Mouse (Mus musculus) stomach, postnatal 0 days (tissue): ENCODE data around the gene Svip. TPM values are rescaled to one million over a fixed set of nuclear protein-coding genes. Genes with fewer than 3 reads are reported as not detected.

Source experiments
- ATAC-seq: fragments of 200-750 bp; cut with Nextera tagmentation; 2 replicates; pipeline ENCODE4 v1.8.0; 2017; ENCODE audit not compliant: low FRiP score, low TSS enrichment
- DNase-seq: peaks from one replicate; pipeline ENCODE4 v3.0.0-alpha.2; 2016; ENCODE audit warnings: low spot score
- H3K27ac ChIP-seq: fragments of 300-500 bp; sonication (generic); replicated peaks from 2 replicates; pipeline ENCODE4 v1.5.1; 2014; ENCODE audit warnings: mild to moderate bottlenecking, control low read depth
- H3K27me3 ChIP-seq: fragments of 300-500 bp; sonication (generic); 2 replicates; pipeline ENCODE4 v1.6.1; 2014; ENCODE audit warnings: low read length; ENCODE audit not compliant: control insufficient read depth, insufficient read depth
- H3K36me3 ChIP-seq: fragments of 300-500 bp; sonication (generic); 2 replicates; pipeline ENCODE4 v1.6.1; 2014; ENCODE audit warnings: low read length, mixed read lengths; ENCODE audit not compliant: control insufficient read depth, insufficient read depth
- H3K4me1 ChIP-seq: fragments of 300-500 bp; sonication (generic); replicated peaks from 2 replicates; pipeline ENCODE4 v1.6.1; 2014; ENCODE audit warnings: antibody characterized with exemption; ENCODE audit not compliant: control insufficient read depth, insufficient read depth
- H3K4me2 ChIP-seq: fragments of 300-500 bp; sonication (generic); replicated peaks from 2 replicates; pipeline ENCODE4 v1.6.1; 2014; ENCODE audit warnings: low read depth, mild to moderate bottlenecking, control low read depth, moderate library complexity
- H3K4me3 ChIP-seq: fragments of 300-500 bp; sonication (generic); 2 replicates; pipeline ENCODE4 v1.5.1; 2014; ENCODE audit warnings: low read depth, low read length, control low read depth
- H3K9ac ChIP-seq: fragments of 300-500 bp; sonication (generic); 2 replicates; pipeline ENCODE4 v1.6.1; 2014; ENCODE audit warnings: mild to moderate bottlenecking, low read length, control low read depth, mixed read lengths
- H3K9me3 ChIP-seq: fragments of 300-500 bp; sonication (generic); 2 replicates; pipeline ENCODE4 v1.6.1; 2016; ENCODE audit warnings: low read length; ENCODE audit not compliant: control insufficient read depth
- CTCF ChIP-seq: IDR thresholded peaks from 2 replicates; pipeline ENCODE4 v1.5.1; 2016; ENCODE audit warnings: antibody characterized with exemption, low read depth, mild to moderate bottlenecking, moderate library complexity
- EP300 ChIP-seq: optimal IDR thresholded peaks from 2 replicates; pipeline ENCODE3; 2016; ENCODE audit warnings: antibody characterized with exemption
- WGBS: fragments of 180-500 bp; shearing (Covaris S2); extraction: QIAGEN DNeasy Blood & Tissue Kit; methylation state at CpG from one replicate; pipeline ENCODE4 v1.1.7; 2014; 5-methylcytosine and 5-hydroxymethylcytosine counted together
- polyA plus RNA-seq: library from polyadenylated mRNA; unstranded; fragments of >200 nt; fragmentation: Nextera tagmentation; extraction: Ambion mirVana; gene quantifications from 2 replicates; pipeline ENCODE4 v1.2.1, GENCODE M21; 2015

Gene Svip
- polyA plus RNA-seq, 1 experiment from 2014 or later: 9.7 TPM

- no peak for TF ChIP-seq EP300
- no peak for TF ChIP-seq CTCF
- Histone ChIP-seq H3K4me3 (no peak overlapping the region), H3K4me1 (no peaks in the 10 kb centered on the region), H3K36me3 (no peaks in the 10 kb centered on the region), H3K27me3 (no peaks in the 10 kb centered on the region), H3K4me2 (no peak overlapping the region), H3K9ac (no peak overlapping the region), H3K9me3 (no peaks in the 10 kb centered on the region), H3K27ac (no peak overlapping the region)
- DNase-seq: no peak
- 93% methylated on average over 1 of the region's 1 CpGs for WGBS
- ATAC-seq: no peak
Observed at GRCm38 (mm10) chr7:52015180-52015579, 9.4 kb upstream of the Svip start.

- no peak overlapping the region for H3K27ac ChIP-seq
- H3K27me3 ChIP-seq: no peaks in the 10 kb centered on the region
- no peak overlapping the region for H3K4me3 ChIP-seq
- H3K9ac ChIP-seq: no peak overlapping the region
- H3K36me3 ChIP-seq: no peaks in the 10 kb centered on the region
- no peaks in the 10 kb centered on the region for H3K9me3 ChIP-seq
- TF ChIP-seq CTCF (no peak), EP300 (no peak)
- ATAC-seq (no peak), DNase-seq (no peak)
- WGBS: 68% methylated on average over 7 of the region's 7 CpGs
- no peaks in the 10 kb centered on the region for H3K4me1 ChIP-seq
- H3K4me2 ChIP-seq: no peak overlapping the region
Observed at GRCm38 (mm10) chr7:52013457-52013856, 7.6 kb upstream of the Svip start.

- DNase-seq (no peak), ATAC-seq (no peak)
- H3K9me3 ChIP-seq: no peaks in the 10 kb centered on the region
- no peaks in the 10 kb centered on the region for H3K27me3 ChIP-seq
- TF ChIP-seq EP300 (no peak), CTCF (no peak)
- no peaks in the 10 kb centered on the region for H3K36me3 ChIP-seq
- no peaks in the 10 kb centered on the region for H3K4me1 ChIP-seq
- no peak overlapping the region for H3K4me2 ChIP-seq
- WGBS: 74% methylated on average over 2 of the region's 2 CpGs
- no peak overlapping the region for H3K4me3 ChIP-seq
- no peak overlapping the region for H3K9ac ChIP-seq
- H3K27ac ChIP-seq: no peak overlapping the region
Observed at GRCm38 (mm10) chr7:52007138-52007537, 1.3 kb upstream of the Svip start.

DNA sequence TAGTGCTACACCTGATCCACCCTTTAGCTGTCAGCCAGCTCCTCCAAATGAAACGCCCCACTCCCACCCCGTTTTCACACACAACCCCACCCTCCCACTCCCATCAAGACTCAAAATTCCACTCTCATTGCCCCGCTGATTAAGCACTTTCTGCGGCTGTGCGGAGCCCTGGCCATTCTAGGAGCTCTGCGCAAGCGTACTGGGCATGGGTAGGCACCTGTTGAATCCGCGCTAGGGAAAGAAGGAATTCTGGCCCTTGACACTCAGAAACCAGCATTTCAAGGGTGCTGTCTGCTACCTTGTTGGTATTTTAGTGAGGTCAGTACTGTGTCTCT is 445 bp upstream of the Svip start:
- no peak for ATAC-seq

GRCm38 (mm10) chr7:51991020-51991419 is 14.8 kb downstream of the Svip start:
- TF ChIP-seq CTCF (no peak), EP300 (no peak)
- Histone ChIP-seq H3K36me3 (no peaks in the 10 kb centered on the region), H3K27ac (no peak overlapping the region), H3K4me2 (no peak overlapping the region), H3K9me3 (no peaks in the 10 kb centered on the region), H3K4me3 (no peak overlapping the region), H3K4me1 (no peaks in the 10 kb centered on the region), H3K9ac (no peak overlapping the region), H3K27me3 (no peaks in the 10 kb centered on the region)
- ATAC-seq: no peak
- WGBS: 90% methylated on average over 3 of the region's 3 CpGs
- DNase-seq: no peak

More for the DNA sequence above, 445 bp upstream of the Svip start:
- H3K9me3 ChIP-seq: no peaks in the 10 kb centered on the region
- WGBS: 2% methylated on average over 9 of the region's 9 CpGs
- H3K4me2 ChIP-seq: peak overlapping the region; percentile 77
- DNase-seq: no peak
- peak overlapping the region; percentile 25 for H3K27ac ChIP-seq
- H3K9ac ChIP-seq: 0 out of 2 replicates have a peak overlapping the region, but pooled peaks have one; percentile 4
- TF ChIP-seq EP300: no peak
- TF ChIP-seq CTCF: no peak
- peak overlapping the region; percentile 61 for H3K4me3 ChIP-seq
- H3K27me3 ChIP-seq: no peaks in the 10 kb centered on the region
- H3K36me3 ChIP-seq: no peaks in the 10 kb centered on the region
- no peaks in the 10 kb centered on the region for H3K4me1 ChIP-seq

DNA sequence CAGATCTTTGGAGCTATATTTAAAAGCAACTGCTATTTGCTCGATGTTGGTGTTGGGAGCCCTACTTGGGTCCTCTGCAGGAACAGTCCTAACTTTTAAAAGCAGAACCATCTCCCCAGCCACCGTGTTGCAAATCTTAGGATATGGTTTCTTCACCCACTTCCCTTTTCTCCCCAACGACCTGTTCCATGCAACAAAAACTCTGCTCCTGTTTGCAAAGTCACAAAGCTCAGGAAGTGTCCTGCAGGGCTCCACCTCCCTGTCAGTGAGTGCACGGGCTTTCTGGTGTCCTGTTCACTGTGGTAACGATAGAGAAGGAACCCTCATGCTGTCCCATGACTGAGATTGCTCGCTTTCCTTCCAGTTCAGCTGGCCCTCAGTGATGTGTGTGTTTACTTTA is 18.9 kb downstream of the Svip start:
- H3K27me3 ChIP-seq: no peaks in the 10 kb centered on the region
- H3K9me3 ChIP-seq: no peaks in the 10 kb centered on the region
- DNase-seq: no peak
- no peak overlapping the region for H3K9ac ChIP-seq
- no peak for TF ChIP-seq CTCF
- no peak for TF ChIP-seq EP300
- WGBS: 43% methylated on average over 6 of the region's 6 CpGs
- no peak overlapping the region for H3K27ac ChIP-seq
- H3K4me2 ChIP-seq: no peak overlapping the region
- no peaks in the 10 kb centered on the region for H3K4me1 ChIP-seq
- no peaks in the 10 kb centered on the region for H3K36me3 ChIP-seq
- H3K4me3 ChIP-seq: no peak overlapping the region
- ATAC-seq: no peak
